Mouse (Mus musculus): ENCODE data around the gene Gpc6.

Gene Gpc6

GRCm38 (mm10) chr14:116957154-116957553 is 32.0 kb downstream of the Gpc6 start:
- no peak for DNase-seq

GRCm38 (mm10) chr14:116964837-116965236 is 39.7 kb downstream of the Gpc6 start:
- DNase-seq, result no peak

- no peak for DNase-seq
Observed at GRCm38 (mm10) chr14:116974708-116975107, 49.6 kb downstream of the Gpc6 start.

GRCm38 (mm10) chr14:116975224-116975623 is 50.1 kb downstream of the Gpc6 start:
- no peak for DNase-seq

GRCm38 (mm10) chr14:116977259-116977658 is 52.1 kb downstream of the Gpc6 start:
- no peak for DNase-seq

- no peak for DNase-seq
Observed at GRCm38 (mm10) chr14:116979714-116980382, 54.7 kb downstream of the Gpc6 start.

- DNase-seq, result no peak
Observed at GRCm38 (mm10) chr14:116981711-116982110, 56.6 kb downstream of the Gpc6 start.

- DNase-seq, result no peak
Observed at GRCm38 (mm10) chr14:116987341-116987740, 62.2 kb downstream of the Gpc6 start.

- DNase-seq, result no peak
Observed at GRCm38 (mm10) chr14:117000376-117000775, 75.3 kb downstream of the Gpc6 start.

GRCm38 (mm10) chr14:117002313-117002712 is 77.2 kb downstream of the Gpc6 start:
- DNase-seq, result no peak

- DNase-seq, result no peak
Observed at GRCm38 (mm10) chr14:117008781-117009180, 83.7 kb downstream of the Gpc6 start.

GRCm38 (mm10) chr14:117012969-117013368 is 87.9 kb downstream of the Gpc6 start:
- DNase-seq, result no peak

GRCm38 (mm10) chr14:117013554-117014117 is 88.5 kb downstream of the Gpc6 start:
- DNase-seq, result no peak

GRCm38 (mm10) chr14:117015333-117015922 is 90.3 kb downstream of the Gpc6 start:
- no peak for DNase-seq

GRCm38 (mm10) chr14:117022180-117022799 is 97.2 kb downstream of the Gpc6 start:
- DNase-seq, result no peak

GRCm38 (mm10) chr14:117034146-117034545 is 109.0 kb downstream of the Gpc6 start:
- DNase-seq, result no peak

- DNase-seq, result no peak
Observed at GRCm38 (mm10) chr14:117041017-117041416, 115.9 kb downstream of the Gpc6 start.

GRCm38 (mm10) chr14:117048951-117049350 is 123.8 kb downstream of the Gpc6 start:
- DNase-seq, result no peak

GRCm38 (mm10) chr14:117050877-117051276 is 125.8 kb downstream of the Gpc6 start:
- no peak for DNase-seq

GRCm38 (mm10) chr14:117053361-117053760 is 128.2 kb downstream of the Gpc6 start:
- no peak for DNase-seq

GRCm38 (mm10) chr14:117055134-117055533 is 130.0 kb downstream of the Gpc6 start:
- DNase-seq, result no peak

- no peak for DNase-seq
Observed at GRCm38 (mm10) chr14:117061078-117061477, 136.0 kb downstream of the Gpc6 start.

- DNase-seq, result no peak
Observed at GRCm38 (mm10) chr14:117061527-117061926, 136.4 kb downstream of the Gpc6 start.

GRCm38 (mm10) chr14:117068179-117068578 is 143.1 kb downstream of the Gpc6 start:
- no peak for DNase-seq

Measured in thymus, postnatal 4 days (tissue).